Mouse (Mus musculus) liver, postnatal 0 days (tissue): ENCODE measurements around the gene Tuba1a. TPM values are rescaled to one million over a fixed set of nuclear protein-coding genes. Genes with fewer than 3 reads are reported as not detected.
A peak's percentile ranks its signal among the peaks of the same experiment; 100 is the strongest.

Source experiments
- ATAC-seq: fragments of 200-750 bp; cut with Nextera tagmentation; 2 replicates; pipeline ENCODE4 v1.8.0; 2017; ENCODE audit warnings: mild to moderate bottlenecking, moderate library complexity
- DNase-seq: peaks from one replicate; pipeline ENCODE4 v3.0.0-alpha.2; 2016
- H3K27ac ChIP-seq: fragments of 300-500 bp; sonication (generic); 2 replicates; pipeline ENCODE4 v1.5.1; 2014; ENCODE audit warnings: antibody characterized with exemption, moderate library complexity, mild to moderate bottlenecking, low read depth
- H3K27me3 ChIP-seq: fragments of 300-500 bp; sonication (generic); 2 replicates; pipeline ENCODE4 v1.6.1; 2014; ENCODE audit warnings: low read length, control low read depth, mixed read lengths; ENCODE audit not compliant: insufficient read depth
- H3K36me3 ChIP-seq: fragments of 300-500 bp; sonication (generic); replicated peaks from 2 replicates; pipeline ENCODE4 v1.6.1; 2014; ENCODE audit warnings: mild to moderate bottlenecking, control low read depth, low read length, moderate library complexity, mixed read lengths; ENCODE audit not compliant: insufficient read depth
- H3K4me1 ChIP-seq: fragments of 300-500 bp; sonication (generic); 2 replicates; pipeline ENCODE4 v1.6.1; 2014; ENCODE audit warnings: antibody characterized with exemption, mild to moderate bottlenecking, control low read depth; ENCODE audit not compliant: insufficient read depth
- H3K4me2 ChIP-seq: fragments of 300-500 bp; sonication (generic); 2 replicates; pipeline ENCODE4 v1.6.1; 2014; ENCODE audit warnings: low read depth, mild to moderate bottlenecking, low read length, moderate library complexity, mixed read lengths
- H3K4me3 ChIP-seq: fragments of 300-500 bp; sonication (generic); 2 replicates; pipeline ENCODE4 v1.5.1; 2014; ENCODE audit warnings: low read depth, low read length
- H3K9ac ChIP-seq: fragments of 300-500 bp; sonication (generic); replicated peaks from 2 replicates; pipeline ENCODE4 v1.6.1; 2014; ENCODE audit warnings: mild to moderate bottlenecking, moderate library complexity
- H3K9me3 ChIP-seq: fragments of 300-500 bp; sonication (generic); 2 replicates; pipeline ENCODE4 v1.6.1; 2016; ENCODE audit warnings: mild to moderate bottlenecking, control low read depth, low read length, mixed read lengths
- CTCF ChIP-seq: sonication (generic); IDR thresholded peaks from 2 replicates; pipeline ENCODE4 v1.5.1; 2016; ENCODE audit warnings: antibody characterized with exemption, low read depth
- EP300 ChIP-seq: IDR thresholded peaks from 2 replicates; pipeline ENCODE4 v1.6.1; 2016; ENCODE audit warnings: antibody characterized with exemption, low read depth, mild to moderate bottlenecking
- WGBS: fragments of 180-500 bp; shearing (Covaris S2); extraction: QIAGEN DNeasy Blood & Tissue Kit; methylation state at CpG from one replicate; pipeline ENCODE4 v1.1.7; 2014; ENCODE audit not compliant: insufficient replicate concordance; 5-methylcytosine and 5-hydroxymethylcytosine counted together
- polyA plus RNA-seq: library from polyadenylated mRNA; unstranded; fragments of >200 nt; fragmentation: Nextera tagmentation; extraction: Ambion mirVana; gene quantifications from 2 replicates; pipeline ENCODE4 v1.2.1, GENCODE M21; 2015

Tuba1a gene
- polyA plus RNA-seq, 1 experiment from 2014 or later = 28.7 TPM

- TF ChIP-seq EP300 = no peak
- TF ChIP-seq CTCF = no peak
- Histone ChIP-seq H3K36me3 (no peaks in the 10 kb centered on the region), H3K27me3 (no peaks in the 10 kb centered on the region), H3K9me3 (no peaks in the 10 kb centered on the region), H3K4me1 (peaks cover 5% of the 10 kb centered on the region; the same call in 1 of the 2 replicates), H3K27ac (peak overlapping the region; percentile 93), H3K4me2 (peak overlapping the region; percentile 72), H3K4me3 (peak overlapping the region; percentile 57), H3K9ac (peak overlapping the region; percentile 80)
- DNase-seq (no peak), ATAC-seq (no peak)
- 49% methylated on average over 12 of the region's 12 CpGs for WGBS
These were observed 32.6 kb upstream of the Tuba1a start for GRCm38 (mm10) chr15:98985982-98986715.

- peak overlapping the region; percentile 72 for H3K4me2 ChIP-seq
- peak overlapping the region; percentile 80 for H3K9ac ChIP-seq
- peak overlapping the region; percentile 57 for H3K4me3 ChIP-seq
- no peaks in the 10 kb centered on the region for H3K27me3 ChIP-seq
- peaks cover 5% of the 10 kb centered on the region; the same call in 1 of the 2 replicates for H3K4me1 ChIP-seq
- TF ChIP-seq EP300 = no peak
- no peak for TF ChIP-seq CTCF
- DNase-seq = peak; percentile 77
- peak; percentile 90 for ATAC-seq
- H3K9me3 ChIP-seq = no peaks in the 10 kb centered on the region
- WGBS = 1% methylated on average over 29 of the region's 29 CpGs
- no peaks in the 10 kb centered on the region for H3K36me3 ChIP-seq
- peak overlapping the region; percentile 93 for H3K27ac ChIP-seq
These were observed 31.9 kb upstream of the Tuba1a start for GRCm38 (mm10) chr15:98985240-98985981.

- no peak for TF ChIP-seq CTCF
- TF ChIP-seq EP300 = no peak
- 50% methylated on average over 6 of the region's 6 CpGs for WGBS
- H3K4me2 ChIP-seq = peak overlapping the region; percentile 72
- peak overlapping the region; percentile 57 for H3K4me3 ChIP-seq
- H3K4me1 ChIP-seq = peaks cover 5% of the 10 kb centered on the region; the same call in 1 of the 2 replicates
- no peak for ATAC-seq
- peak overlapping the region; percentile 93 for H3K27ac ChIP-seq
- no peaks in the 10 kb centered on the region for H3K9me3 ChIP-seq
- H3K9ac ChIP-seq = peak overlapping the region; percentile 80
- DNase-seq = peak; percentile 24
- H3K36me3 ChIP-seq = no peaks in the 10 kb centered on the region
- no peaks in the 10 kb centered on the region for H3K27me3 ChIP-seq
These were observed 31.2 kb upstream of the Tuba1a start for GRCm38 (mm10) chr15:98984681-98985080.

GRCm38 (mm10) chr15:98983431-98984081 lies 30.1 kb upstream of the Tuba1a start:
- Histone ChIP-seq H3K27me3 (no peaks in the 10 kb centered on the region), H3K4me1 (peaks cover 5% of the 10 kb centered on the region; the same call in 1 of the 2 replicates), H3K9ac (no peak overlapping the region), H3K36me3 (no peaks in the 10 kb centered on the region), H3K4me2 (no peak overlapping the region), H3K27ac (no peak overlapping the region), H3K4me3 (no peak overlapping the region), H3K9me3 (no peaks in the 10 kb centered on the region)
- WGBS = 61% methylated on average over 16 of the region's 16 CpGs
- ATAC-seq (no peak), DNase-seq (no peak)
- TF ChIP-seq CTCF = no peak
- no peak for TF ChIP-seq EP300

GRCm38 (mm10) chr15:98982100-98982499 lies 28.6 kb upstream of the Tuba1a start:
- no peak overlapping the region for H3K4me2 ChIP-seq
- H3K36me3 ChIP-seq = no peaks in the 10 kb centered on the region
- H3K4me3 ChIP-seq = no peak overlapping the region
- H3K27ac ChIP-seq = no peak overlapping the region
- H3K27me3 ChIP-seq = no peaks in the 10 kb centered on the region
- ATAC-seq (no peak), DNase-seq (no peak)
- no peaks in the 10 kb centered on the region for H3K9me3 ChIP-seq
- H3K9ac ChIP-seq = no peak overlapping the region
- WGBS = 78% methylated on average over 6 of the region's 6 CpGs
- TF ChIP-seq CTCF (no peak), EP300 (no peak)
- H3K4me1 ChIP-seq = peaks cover 5% of the 10 kb centered on the region; the same call in 1 of the 2 replicates
